Mouse (Mus musculus): Measurements from ENCODE around the gene Trp63.

Gene Trp63

DNA sequence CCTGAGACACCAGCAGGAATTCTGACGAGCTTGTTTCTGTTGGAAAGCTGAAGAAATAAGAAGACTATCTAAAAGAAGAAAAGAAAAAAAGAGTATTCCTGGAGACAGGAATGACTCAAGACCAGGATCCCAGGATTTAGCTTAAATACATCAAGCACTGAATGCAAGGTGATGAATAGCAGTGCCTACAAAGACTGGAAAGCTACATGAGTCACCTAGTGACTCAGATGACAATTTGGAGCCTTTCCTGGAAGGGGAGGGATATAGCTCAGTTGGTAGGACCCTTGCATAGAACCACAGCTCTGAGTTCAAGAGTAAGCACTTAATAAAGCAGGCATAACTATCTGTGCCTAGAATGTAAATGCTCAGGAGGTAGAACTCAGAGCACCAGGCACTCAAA lies 93.9 kb downstream of the Trp63 start:
- DNase-seq (ENCODE audit: extremely low read depth, low read depth) = no peak

DNA sequence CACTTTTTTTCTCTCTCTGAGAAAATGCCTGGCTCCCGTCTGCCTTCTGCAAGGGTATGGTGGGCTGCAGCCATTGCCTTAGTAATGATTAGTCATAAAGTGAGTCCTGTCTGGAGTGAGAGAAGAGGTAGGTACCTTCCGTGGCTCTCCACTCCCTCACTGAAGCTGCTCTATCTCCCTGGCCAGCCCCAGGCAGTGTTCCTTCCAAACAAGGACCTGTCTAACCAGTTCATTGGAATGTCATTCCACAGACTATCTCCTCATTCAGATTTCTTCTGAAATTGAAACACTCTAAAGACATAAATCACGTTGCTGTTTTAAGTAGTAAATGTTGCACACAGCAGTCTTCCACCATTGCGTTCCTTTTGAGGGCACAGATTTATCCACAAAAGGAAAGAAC lies 96.4 kb downstream of the Trp63 start:
- no peak for DNase-seq (ENCODE audit: extremely low read depth, low read depth)

GRCm38 (mm10) chr16:25784246-25784645 lies 100.7 kb downstream of the Trp63 start:
- DNase-seq (ENCODE audit: extremely low read depth, low read depth) = no peak

GRCm38 (mm10) chr16:25786457-25786856 lies 102.9 kb downstream of the Trp63 start:
- DNase-seq (ENCODE audit: extremely low read depth, low read depth) = no peak

GRCm38 (mm10) chr16:25792640-25793266 lies 109.2 kb downstream of the Trp63 start:
- no peak for DNase-seq (ENCODE audit: extremely low read depth, low read depth)

DNA sequence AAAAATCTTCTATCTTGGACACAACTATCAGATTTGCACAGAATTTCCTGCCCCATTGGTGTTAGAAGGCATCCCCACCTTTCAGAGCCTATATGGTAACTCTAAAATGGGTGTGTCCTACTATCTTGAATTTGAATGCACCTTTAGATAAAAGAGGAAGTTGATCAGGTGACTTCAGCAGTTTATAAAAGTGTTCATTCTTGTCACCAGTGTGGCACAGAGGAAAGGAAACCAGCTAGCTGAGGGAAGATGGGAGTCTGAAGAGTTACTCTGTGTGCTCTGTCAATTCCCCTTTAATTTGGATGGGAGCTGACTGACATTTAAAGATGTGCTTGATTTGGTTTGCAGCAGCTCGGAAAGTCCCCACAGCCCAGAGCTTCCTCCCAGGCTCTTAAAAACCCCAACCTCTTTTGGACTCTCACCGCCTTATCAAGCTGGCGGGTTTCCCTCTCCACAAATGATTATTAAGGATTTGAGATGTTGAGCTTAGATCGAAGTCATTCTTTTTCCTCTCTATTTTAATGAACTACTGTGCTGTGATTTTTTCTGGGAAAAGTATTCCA lies 114.2 kb downstream of the Trp63 start:
- DNase-seq (ENCODE audit: extremely low read depth, low read depth) = no peak

DNA sequence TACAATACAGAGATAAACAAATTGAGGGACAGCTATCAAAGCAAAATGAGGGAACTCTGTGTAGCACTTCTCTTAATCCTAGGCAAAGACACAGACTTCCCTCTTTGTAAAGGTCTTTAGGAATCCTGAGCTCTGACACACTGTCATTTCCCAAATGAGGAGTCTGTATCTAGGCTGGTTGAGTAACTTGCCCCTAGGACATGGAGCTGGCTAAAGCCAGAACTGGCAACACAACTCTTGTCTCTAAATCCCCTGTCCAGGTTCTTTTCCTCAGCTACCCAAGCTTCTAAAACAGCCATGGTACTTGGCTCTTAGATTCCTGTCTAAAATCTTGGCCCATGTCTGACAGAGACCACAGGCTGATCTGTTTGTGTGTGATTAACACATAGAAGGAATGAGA lies 116.1 kb downstream of the Trp63 start:
- DNase-seq (ENCODE audit: extremely low read depth, low read depth) = no peak

DNA sequence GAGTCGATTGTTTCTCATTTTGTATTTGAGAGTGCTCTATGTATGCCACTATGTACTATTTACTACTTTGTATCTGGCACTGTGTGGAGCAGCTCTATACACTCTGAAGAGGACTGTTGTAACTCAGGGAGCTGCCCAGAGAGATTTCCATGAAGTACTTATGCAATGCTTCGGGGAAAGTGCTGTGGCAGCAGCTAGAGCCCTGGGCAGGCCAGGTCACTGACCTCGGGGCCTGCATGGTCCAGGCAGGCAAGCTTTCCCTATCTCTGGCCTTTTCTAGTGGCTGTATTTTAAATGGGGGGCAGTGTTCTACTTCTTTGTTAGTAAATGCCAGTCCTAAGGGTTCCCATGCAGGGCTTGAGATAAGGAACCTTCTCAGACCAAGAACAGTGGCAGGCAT lies 121.4 kb downstream of the Trp63 start:
- DNase-seq (ENCODE audit: extremely low read depth, low read depth) = no peak

DNA sequence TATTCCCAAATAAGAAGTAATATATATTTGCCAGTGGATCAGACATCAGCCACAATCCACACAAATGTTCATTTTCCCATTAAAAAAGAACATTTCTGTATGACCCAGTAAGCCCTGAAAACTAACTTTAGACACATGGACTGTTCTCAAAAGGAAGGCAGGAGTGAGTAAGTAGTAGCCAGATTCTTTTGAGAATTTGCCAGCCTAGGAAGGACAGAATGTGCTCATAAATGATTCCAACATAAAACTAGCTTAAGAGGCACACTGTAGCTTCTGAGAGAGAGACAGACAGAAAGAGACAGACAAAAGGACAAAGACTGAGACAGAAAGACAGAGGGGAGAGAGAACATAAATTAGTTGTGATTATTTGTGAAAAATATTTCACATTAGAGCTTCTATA lies 123.6 kb downstream of the Trp63 start:
- no peak for DNase-seq (ENCODE audit: extremely low read depth, low read depth)

DNA sequence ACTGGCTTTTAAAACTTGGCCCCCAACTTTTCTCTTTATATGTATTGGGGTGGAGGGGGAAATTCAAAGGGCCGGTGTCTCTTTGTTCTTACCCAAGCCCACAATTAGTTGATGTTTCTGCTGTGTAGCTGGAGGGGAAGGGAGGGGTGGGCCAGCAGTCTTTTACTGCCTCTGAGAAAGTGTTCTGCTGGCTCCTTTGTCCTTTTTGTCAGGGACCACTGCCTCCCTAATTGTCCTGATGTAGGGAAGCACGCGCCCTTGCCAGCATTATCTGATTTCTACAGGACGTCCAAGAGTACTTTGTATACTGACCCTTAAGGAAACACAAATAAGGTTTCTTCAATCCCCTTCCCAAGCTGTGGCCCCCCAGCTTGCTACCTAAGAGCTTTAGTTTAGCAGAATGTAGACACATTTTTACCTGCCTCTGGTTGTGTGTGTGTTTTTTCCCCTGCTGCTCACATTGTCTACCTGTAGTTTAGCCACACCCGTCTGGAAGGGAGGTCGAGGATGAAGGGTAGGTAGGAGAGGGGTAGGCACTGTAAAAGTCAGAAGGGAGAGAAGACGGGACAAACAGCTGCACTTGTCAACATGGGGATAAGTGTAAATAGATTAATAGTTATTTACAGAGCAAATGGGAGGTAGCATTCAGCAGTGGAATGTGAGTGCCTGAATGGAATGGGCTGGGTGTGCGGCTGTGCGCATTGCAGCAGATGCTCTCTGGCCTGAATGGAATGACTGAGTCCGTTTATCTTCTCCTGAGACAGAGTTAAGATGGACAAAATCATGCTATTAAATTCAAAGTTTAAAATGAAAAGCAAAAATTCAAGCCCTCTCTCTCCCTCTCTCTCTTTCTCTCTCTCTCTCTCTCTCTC lies 134.4 kb downstream of the Trp63 start:
- DNase-seq (ENCODE audit: extremely low read depth, low read depth) = no peak

DNA sequence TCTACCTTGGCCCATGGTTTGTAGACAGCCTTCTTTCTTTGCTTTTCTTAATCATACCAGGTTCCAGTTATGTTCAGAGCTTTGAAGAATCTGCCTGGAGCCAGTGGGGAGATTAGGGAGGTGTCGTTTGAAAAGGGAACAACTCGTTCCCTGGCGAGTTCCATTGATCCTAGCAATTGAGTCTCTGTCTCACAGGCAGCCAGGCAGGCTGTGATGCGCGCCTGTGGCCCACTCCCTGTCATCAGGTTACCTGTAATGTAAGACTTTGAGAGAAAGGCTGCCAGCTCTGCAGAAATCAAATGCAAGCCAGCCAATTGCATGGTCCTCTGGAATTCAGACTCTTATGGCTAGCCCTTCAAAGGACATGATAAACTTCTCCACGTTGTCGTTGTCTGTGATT lies 142.5 kb downstream of the Trp63 start:
- DNase-seq (ENCODE audit: extremely low read depth, low read depth) = no peak

DNA sequence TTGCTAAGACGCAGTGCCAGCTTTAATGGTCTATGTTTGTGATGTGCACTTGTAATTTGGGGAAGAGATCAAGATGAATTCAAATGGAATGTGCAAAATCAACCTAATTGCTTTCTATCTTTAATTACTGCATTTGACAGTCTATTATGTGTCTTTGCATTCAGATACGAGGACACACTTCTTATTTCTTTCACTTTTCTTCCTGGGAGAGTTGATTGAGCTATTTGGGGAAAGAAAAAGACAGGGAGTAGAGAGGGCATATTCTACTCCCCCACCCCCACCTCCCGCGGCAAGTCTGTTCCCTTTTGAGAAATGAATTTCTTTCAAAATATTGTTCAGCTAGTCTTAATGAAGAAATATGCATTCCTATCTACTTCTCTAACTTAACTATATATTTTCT lies 149.0 kb downstream of the Trp63 start:
- no peak for DNase-seq (ENCODE audit: extremely low read depth, low read depth)

DNA sequence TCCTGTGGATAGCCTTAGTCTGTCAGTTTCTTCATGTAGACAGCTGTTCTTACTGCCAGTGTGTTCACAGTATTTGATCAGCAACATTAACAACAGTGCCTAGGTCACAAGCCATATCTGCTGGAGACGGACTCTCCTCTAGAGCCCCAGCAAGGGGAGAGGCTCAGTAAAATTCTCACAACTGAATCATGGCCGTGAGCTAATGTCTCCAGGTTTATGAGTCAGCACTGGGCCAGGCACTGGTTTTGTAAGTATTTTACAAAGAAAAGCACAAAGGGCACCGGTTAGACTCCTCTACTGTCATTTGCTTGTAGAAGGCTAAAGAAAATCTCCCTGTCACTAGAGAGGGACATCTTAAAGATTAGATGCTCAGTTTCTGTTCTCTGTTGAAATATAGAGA lies 151.7 kb downstream of the Trp63 start:
- no peak for DNase-seq (ENCODE audit: extremely low read depth, low read depth)

- no peak for DNase-seq (ENCODE audit: extremely low read depth, low read depth)
Measured at GRCm38 (mm10) chr16:25835723-25836122, 152.2 kb downstream of the Trp63 start.

DNA sequence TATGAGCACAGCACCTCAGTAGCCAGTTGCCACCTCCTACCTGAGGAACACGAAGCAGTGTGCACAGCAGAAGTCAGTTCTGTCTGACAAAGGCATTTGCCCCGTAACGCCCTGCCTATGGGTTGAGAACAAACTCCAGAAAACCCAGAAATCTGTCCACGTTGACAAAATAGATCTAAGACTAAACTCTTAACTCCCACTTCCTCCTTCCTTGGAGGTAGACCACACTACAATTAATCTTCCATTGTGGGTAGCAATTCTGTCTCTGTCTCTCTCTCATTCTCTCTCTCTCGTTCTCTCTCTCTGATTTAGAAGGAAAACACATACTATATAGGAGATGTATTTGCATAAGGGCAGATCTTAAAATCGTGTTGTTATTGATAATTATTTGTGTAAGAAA lies 159.4 kb downstream of the Trp63 start:
- no peak for DNase-seq (ENCODE audit: extremely low read depth, low read depth)

GRCm38 (mm10) chr16:25843625-25844024 lies 160.1 kb downstream of the Trp63 start:
- DNase-seq (ENCODE audit: extremely low read depth, low read depth) = no peak

DNA sequence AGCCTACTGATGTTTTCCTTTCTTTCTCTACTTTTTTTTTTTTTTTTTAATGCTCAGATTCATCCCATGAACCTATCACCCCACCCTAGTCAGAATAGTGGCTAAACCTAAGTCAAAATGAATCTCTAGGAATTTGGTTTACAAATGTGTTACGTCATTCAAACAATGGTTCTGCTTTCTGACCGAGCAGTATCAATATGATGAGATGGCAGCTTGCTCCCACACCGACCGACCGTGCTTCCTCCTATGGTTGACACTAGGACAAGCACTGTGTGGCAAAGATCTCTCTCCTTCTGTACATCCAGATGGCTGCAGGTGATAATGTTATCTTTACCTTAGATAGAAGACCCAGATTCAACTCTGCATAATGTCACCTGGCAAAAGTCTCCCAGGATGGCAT lies 163.0 kb downstream of the Trp63 start:
- no peak for DNase-seq (ENCODE audit: extremely low read depth, low read depth)

DNA sequence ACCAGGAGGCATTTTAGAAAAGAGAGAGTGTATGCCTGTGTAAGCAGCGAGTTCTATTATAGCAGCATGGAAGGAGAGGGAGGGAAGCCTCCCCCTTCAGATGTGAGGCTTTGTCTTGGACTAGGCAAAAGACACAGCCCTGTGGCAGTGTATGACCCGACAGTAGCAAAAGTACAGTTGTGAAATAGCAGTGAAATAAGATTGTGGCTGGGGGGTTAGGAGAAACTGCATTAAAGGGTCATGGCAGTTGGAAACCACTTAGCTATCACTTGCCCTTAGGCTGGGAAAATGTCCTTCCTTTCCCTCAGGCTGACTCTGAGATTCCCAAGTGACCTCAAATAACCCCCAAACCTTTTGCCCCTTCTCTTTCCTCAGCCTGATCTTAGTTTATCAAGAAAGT lies 164.9 kb downstream of the Trp63 start:
- DNase-seq (ENCODE audit: extremely low read depth, low read depth) = no peak

GRCm38 (mm10) chr16:25849593-25850464 lies 166.3 kb downstream of the Trp63 start:
- DNase-seq (ENCODE audit: extremely low read depth, low read depth) = no peak

GRCm38 (mm10) chr16:25860731-25861505 lies 177.4 kb downstream of the Trp63 start:
- no peak for DNase-seq (ENCODE audit: extremely low read depth, low read depth)

Data from MEL-GATA-1-ER (cell line).